Mouse (Mus musculus): ENCODE measurements at regions not wholly inside any gene's neighbourhood (a gene's known extent, or its start where the extent isn't known, plus 50 kb on each side); places are given as distances from the start of the nearest gene placed in this dataset.

- ATAC-seq = no peak
These were observed 322.7 kb downstream of the Arl4a start for GRCm38 (mm10) chr12:39715120-39715519.

- no peak for ATAC-seq
These were observed 323.5 kb downstream of the Arl4a start for GRCm38 (mm10) chr12:39714169-39714794.

GRCm38 (mm10) chr12:39711807-39712206 is 326.0 kb downstream of the Arl4a start:
- no peak for ATAC-seq

GRCm38 (mm10) chr12:39709850-39710249 is 328.0 kb downstream of the Arl4a start:
- ATAC-seq = no peak

- no peak for ATAC-seq
These were observed 340.6 kb downstream of the Arl4a start for GRCm38 (mm10) chr12:39697182-39697581.

- no peak for ATAC-seq
These were observed 342.5 kb downstream of the Arl4a start for GRCm38 (mm10) chr12:39695322-39695721.

GRCm38 (mm10) chr12:39692043-39692442 is 345.8 kb downstream of the Arl4a start:
- ATAC-seq = no peak

- no peak for ATAC-seq
These were observed 352.4 kb downstream of the Arl4a start for GRCm38 (mm10) chr12:39685399-39685798.

- ATAC-seq = no peak
These were observed 355.7 kb downstream of the Arl4a start for GRCm38 (mm10) chr12:39682121-39682520.

- no peak for ATAC-seq
These were observed 362.2 kb downstream of the Arl4a start for GRCm38 (mm10) chr12:39675608-39676007.

- no peak for ATAC-seq
These were observed 370.1 kb downstream of the Arl4a start for GRCm38 (mm10) chr12:39667701-39668100.

- ATAC-seq = peak; percentile 97
These were observed 372.4 kb downstream of the Arl4a start for GRCm38 (mm10) chr12:39665448-39665847.

- no peak for ATAC-seq
These were observed 377.4 kb downstream of the Arl4a start for GRCm38 (mm10) chr12:39660420-39660819.

GRCm38 (mm10) chr12:39656606-39657005 is 381.2 kb downstream of the Arl4a start:
- ATAC-seq = no peak

GRCm38 (mm10) chr12:39648952-39649351 is 388.9 kb downstream of the Arl4a start:
- peak; percentile 52 for ATAC-seq

- ATAC-seq = no peak
These were observed 391.3 kb downstream of the Arl4a start for GRCm38 (mm10) chr12:39646556-39646955.

GRCm38 (mm10) chr12:39645581-39645980 is 392.2 kb downstream of the Arl4a start:
- no peak for ATAC-seq

GRCm38 (mm10) chr12:39639246-39639645 is 398.6 kb downstream of the Arl4a start:
- no peak for ATAC-seq

GRCm38 (mm10) chr12:39634337-39634736 is 403.5 kb downstream of the Arl4a start:
- no peak for ATAC-seq

- ATAC-seq = no peak
These were observed 416.6 kb downstream of the Arl4a start for GRCm38 (mm10) chr12:39621266-39621665.

- no peak for ATAC-seq
These were observed 432.5 kb downstream of the Arl4a start for GRCm38 (mm10) chr12:39605289-39605688.

- no peak for ATAC-seq
These were observed 433.1 kb downstream of the Arl4a start for GRCm38 (mm10) chr12:39604723-39605122.

GRCm38 (mm10) chr12:39594726-39595125 is 443.1 kb downstream of the Arl4a start:
- no peak for ATAC-seq

- ATAC-seq = peak; percentile 41
These were observed 444.0 kb downstream of the Arl4a start for GRCm38 (mm10) chr12:39593781-39594180.
